Mouse (Mus musculus) heart, adult 9 months (tissue): ENCODE measurements around the gene Ubox5.
"Not testable (repeated sequence)": the region's sequence is repeated elsewhere in the genome, so short reads cannot be mapped to it uniquely, and the experiment has no call there.

Source experiments
- DNase-seq, 2 experiments: peaks; one replicate each; pipeline ENCODE4 v3.0.0; 2022; ENCODE audit warnings: low spot score in 2 of 2

Ubox5 gene

DNA sequence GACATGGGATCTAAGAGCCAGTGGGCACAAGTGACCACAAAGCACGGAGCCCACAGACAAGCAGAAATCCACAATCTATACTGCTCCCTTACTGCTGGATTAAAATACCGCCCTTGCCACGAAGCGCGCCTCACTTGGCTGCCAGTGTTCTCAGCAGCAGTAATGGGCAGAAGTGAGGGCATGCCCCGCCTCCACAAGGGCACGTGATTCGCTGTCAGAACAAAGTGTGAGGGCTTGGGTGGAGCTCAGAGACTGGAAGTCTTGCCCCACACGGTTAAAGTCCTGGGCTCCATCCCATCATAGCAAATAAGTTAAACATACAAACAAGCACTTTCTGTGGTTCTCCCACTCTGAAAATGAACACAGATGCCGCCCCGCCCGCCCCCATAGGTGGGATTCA, 52.2 kb downstream of the Ubox5 start:
- DNase-seq: peak in 1 of 2 experiments; percentile 30

DNA sequence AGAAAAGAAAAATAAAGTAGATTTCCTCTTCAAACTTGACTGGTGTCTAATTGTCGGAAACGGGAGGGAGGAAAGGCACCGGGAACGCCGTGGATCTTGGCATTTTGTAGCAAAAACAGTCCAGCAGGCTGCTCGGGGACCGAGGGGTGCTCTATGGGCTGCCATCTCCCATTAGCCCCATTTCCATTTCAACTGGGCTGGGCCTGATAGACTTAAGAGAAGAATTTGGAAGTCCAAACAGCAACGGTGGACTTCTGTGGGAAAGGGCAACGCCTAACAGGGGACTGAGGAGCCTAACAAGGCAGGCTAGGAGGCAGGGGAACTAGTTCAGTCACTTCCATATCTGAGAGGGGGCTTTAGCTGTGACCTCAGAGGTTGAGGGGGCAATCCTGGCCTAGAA, 52.8 kb downstream of the Ubox5 start:
- DNase-seq: no peak

DNA sequence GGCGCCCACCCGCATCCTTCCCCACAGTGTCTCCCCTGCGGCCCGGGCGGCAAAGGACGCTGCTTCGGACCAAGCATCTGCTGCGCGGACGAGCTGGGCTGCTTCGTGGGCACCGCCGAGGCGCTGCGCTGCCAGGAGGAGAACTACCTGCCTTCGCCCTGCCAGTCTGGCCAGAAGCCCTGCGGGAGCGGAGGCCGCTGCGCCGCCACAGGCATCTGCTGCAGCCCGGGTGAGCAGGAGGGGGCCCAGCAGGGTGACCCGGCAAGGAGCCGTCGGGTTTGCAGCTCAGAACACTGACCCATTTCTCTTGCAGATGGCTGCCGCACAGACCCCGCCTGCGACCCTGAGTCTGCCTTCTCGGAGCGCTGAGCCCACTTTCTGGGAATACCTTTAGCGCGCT, 53.3 kb downstream of the Ubox5 start:
- DNase-seq: not testable (repeated sequence)

DNA sequence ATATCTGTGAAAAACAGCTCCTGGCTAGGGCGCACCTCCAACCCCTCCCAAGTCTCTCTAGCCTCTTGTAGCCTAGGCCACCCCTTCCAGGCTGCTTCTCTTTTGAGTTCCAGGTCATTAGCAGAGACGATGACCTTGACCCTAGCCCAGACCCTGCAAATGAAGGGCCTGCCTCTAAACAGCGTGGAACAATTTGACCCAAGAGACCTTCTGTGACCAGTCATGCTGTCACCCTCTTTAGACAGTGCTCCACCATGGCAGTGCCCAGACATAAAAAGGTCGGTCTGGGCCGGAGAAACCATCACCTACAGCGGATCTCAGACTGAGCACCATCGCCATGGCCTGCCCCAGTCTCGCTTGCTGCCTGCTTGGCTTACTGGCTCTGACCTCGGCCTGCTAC, 54.0 kb downstream of the Ubox5 start, which contains the start of gene Oxt:
Oxt (plus strand) TSS at position 301 of the 400 bp plus-strand sequence.
- no peak for DNase-seq

DNA sequence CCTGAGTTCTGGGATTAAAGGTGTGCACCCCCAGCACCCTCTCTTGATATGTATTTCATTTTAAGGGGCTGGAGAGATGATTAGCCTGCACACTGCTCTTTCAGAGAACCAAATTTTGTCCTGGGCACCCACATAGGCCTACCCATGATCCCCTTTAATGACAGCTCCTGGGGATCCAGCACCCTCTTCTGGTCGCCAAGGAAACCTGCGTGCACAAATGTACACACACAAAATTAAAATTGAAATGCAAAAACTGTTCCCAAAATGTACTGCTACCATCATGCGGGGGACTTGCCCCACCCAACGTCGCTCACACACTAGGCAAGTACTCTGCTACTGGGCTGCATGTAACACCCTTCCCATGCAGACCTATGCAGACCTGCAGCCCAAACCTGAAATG, 54.9 kb downstream of the Ubox5 start:
- no peak for DNase-seq

DNA sequence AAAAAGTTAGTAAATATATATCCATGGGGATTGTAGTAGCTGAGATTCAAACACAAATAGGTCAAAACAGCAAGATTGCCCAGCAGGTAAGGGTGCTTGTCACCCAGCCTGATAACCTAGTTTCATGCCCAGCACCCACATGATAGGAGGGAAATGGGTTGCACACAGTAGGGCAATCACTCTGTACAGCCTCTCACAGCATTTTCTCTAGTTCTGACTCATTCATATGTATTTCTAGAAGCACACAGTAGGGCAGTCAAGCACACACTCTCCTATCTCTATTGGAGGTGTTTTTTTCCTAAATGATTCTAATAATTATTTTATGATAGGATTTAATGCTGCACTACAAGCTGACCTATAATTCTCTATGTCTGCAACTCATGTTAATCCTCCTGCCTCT, 59.9 kb downstream of the Ubox5 start:
- DNase-seq: no peak

DNA sequence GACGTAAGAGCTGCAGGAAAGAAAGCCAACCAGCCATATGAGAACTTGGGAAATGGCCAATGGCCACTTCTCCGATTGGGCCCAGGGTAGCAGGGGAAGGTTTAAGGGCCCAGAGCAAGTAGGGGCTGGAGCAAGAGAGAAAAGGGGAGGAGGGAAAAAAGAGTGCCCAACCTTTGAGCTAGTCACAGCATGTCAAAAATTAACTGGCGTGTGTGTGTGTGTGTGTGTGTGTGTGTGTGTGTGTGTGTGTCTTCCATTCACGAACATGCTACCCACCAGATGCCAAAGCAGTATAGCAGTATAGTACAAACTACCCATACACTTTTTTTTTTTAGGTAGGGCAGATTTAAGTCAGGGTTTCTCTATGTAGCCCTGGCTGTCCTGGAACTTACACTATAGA, 60.9 kb downstream of the Ubox5 start:
- DNase-seq: no peak

DNA sequence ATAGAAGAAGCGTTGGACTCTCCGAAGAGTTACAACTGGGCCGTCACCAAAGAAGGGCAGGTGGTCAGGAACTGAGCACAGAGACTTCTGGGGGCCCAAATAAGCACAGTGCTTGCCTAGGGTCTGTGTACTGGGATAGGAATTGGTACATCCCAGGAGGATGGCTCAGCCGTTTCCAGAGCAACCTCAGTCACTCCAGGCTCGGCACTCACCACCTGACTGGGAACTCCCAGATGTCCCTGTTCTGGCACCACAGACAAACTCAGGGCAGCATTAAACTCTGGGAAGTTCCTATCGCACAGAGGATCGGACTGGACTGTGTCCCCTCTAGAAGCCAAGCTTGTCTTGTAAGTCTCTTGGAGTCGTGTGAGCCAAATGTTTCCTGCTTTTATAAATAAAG, 64.9 kb downstream of the Ubox5 start:
- DNase-seq: no peak

DNA sequence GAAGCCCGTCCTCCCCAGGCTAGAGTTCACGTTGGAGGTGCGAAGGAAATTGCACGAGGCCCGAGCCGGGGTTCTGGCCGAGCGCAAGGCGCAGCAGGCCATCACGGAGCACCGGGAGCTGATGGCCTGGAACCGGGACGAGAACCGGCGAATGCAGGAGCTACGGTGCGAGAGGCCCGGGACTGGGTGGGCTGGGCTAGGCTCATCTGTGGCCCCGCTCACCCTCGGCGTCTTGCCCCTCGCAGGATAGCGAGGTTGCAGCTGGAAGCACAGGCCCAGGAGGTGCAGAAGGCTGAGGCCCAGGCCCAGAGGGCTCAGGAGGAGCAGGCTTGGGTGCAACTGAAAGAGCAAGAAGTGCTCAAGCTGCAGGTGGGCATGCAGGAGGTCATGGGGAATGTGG, 65.8 kb downstream of the Ubox5 start:
- no peak for DNase-seq

DNA sequence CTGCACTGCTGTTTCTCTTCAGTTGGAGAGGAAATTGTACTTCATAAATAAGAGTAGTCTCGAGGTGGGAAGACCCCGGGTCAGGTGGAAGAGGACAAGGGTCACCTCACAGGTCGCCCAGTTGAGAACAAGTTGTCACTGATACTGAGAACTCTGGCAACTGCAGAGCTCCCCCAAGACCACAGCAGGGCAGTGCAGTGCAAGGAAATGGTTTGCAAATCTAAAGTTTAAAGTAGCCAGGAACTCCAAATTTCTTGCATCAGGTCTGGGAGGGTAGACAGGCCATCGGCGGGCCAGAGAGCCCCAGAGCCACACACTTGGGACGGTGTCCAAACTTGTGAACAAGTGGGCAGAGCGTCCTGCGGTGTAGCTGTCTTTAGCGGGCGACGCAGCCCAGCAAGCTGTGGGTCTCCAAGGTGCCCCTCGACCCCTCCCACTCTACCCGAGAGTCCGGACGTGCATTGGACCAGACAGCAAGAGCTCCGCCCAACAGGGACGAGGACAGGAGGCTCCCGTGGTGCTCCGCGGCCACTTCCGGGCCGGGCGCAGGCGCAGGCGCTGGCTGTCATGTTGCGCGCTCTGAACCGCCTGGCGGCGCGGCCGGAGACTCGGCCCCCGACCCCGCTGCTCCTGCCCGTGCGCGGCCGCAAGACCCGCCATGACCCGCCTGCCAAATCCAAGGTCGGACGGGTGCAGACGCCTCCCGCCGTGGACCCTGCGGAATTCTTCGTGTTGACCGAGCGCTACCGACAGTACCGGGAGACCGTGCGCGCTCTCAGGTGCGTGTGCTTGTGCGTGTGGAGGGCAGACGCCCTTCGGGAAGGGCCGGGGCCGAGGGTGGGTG, 66.4 kb downstream of the Ubox5 start, which contains the start of gene Mrps26:
Mrps26 (plus strand) TSS at position 531 of the 844 bp plus-strand sequence.
- DNase-seq: peak; percentile 93 to 94

DNA sequence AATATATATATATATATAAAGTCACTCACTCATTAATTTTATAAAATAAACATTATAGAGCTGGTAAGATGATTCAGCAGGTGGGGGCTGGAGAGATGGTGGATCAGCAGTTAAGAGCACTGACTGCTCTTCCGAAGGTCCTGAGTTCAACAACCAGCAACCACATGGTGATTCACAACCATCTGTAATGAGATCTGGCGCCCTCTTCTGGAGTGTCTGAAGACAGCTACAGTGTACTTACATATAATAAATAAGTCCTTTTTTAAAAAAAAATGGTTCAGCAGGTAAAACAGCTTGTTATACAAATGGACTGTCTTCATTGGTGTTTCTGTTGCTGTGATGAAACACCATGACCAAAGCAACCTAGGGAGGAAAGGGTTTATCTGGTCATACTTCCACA, 71.8 kb downstream of the Ubox5 start:
- no peak for DNase-seq

DNA sequence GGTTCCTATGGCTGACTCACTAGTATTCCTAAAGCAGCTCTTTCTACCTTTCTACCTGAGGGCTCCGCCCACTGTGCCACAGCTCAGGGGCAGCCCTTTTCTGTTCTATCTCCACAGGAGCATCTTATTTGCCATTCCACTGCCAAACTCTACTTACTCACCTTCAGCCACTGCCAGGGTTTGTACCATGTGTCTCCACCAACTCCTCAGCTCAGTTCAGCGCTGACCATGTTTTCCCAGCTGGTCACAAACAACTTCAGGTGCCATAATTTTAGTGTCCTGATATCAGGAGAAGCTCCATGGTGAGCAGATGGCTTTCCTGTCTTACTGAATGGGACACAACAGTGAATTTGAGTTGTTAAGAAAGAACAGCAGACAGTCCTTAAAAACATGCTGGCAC, 72.4 kb downstream of the Ubox5 start:
- DNase-seq: no peak

DNA sequence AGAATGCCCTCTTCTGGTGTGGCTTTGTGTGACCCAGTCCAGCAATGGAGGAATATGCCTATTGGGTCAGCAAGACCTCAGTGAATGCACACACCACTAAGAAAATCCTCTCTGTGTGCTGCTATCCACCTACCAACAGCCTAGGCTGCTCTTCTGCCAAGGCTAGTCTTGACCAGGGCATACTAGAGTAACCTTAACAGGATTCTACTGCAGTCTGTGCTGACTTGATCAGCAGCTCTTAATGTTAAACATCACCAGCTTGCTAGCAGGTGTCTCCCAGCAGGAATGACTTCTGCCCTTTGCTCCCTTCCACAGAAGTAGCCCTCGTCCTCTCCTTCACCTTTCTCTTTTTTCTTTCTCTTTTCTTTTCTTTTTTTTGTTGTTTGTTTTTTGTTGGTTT, 73.5 kb downstream of the Ubox5 start:
- no peak for DNase-seq

DNA sequence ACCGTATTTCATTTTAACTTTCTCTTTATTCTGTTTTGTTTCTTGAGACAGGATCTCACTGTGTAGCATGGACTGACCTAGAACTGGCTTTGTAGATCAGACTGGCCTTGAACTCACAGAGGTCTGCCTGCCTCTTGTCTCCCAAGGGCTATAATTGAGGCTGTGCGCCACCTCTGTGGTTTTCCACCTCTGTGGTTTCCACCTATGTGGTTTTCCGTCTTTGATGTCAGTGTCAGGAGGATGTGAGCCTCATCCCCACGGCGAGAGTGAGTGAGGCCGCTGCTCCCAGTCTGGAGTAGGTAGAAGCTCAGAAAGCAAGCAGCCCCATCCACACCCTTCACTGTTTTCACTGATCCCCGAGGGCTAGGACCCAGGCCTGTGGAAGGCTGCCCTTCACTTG, 75.0 kb downstream of the Ubox5 start:
- no peak for DNase-seq

DNA sequence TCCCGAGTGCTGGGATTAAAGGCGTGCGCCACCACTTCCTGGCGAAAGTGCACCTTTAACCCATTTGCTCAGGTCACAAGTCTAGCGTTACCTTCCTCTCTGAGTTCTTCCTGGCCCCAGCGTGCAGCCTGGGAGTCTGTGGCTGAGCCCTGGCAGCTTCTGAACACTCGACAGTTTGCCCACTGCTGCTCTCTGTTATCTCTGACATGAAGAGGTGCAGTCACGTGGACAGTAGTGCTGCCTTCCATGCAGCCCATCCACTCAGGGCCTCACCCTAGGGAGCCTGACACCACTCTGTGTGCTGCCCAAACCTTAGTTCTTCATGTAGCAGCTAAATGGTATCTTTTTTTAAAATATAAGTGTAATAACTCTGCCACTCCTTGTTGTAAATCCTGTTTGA, 82.9 kb downstream of the Ubox5 start:
- DNase-seq: no peak

DNA sequence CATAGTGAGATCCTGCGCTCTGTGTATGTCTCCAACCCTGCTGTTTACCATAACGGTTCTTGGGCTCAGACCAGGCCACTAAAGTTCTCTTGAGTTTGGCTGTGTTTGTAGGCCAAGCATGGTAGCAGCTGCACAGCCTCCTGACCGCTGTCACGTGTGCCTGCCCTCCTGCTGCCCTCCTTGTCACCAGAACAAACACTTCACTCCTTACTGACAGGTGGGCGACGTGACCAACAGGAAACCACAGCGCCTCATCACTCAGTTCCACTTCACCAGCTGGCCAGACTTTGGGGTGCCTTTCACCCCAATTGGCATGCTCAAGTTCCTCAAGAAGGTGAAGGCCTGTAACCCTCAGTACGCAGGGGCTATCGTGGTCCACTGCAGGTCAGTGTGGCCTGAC, 89.6 kb downstream of the Ubox5 start:
- no peak for DNase-seq
